Mouse (Mus musculus) layer of hippocampus, adult 11-12 months (tissue): ENCODE data around the gene Skor1.

ENCODE experiments used
- DNase-seq: peaks from one replicate; pipeline ENCODE4 v3.0.0; 2022; ENCODE audit warnings: low spot score

Skor1 gene

GRCm38 (mm10) chr9:63148410-63149371, at the start of gene Skor1:
Gene Skor1 (minus strand): TSS chr9:63148961.
- no peak for DNase-seq

- DNase-seq: peak; percentile 8
Measured at GRCm38 (mm10) chr9:63197252-63197651, 48.5 kb upstream of the Skor1 start.

- DNase-seq: no peak
Measured at GRCm38 (mm10) chr9:63196114-63196682, 47.4 kb upstream of the Skor1 start.

- DNase-seq: no peak
Measured at GRCm38 (mm10) chr9:63195523-63195922, 46.8 kb upstream of the Skor1 start.

GRCm38 (mm10) chr9:63194791-63195190, 46.0 kb upstream of the Skor1 start:
- no peak for DNase-seq

- DNase-seq: no peak
Measured at GRCm38 (mm10) chr9:63192809-63193208, 44.0 kb upstream of the Skor1 start.

- no peak for DNase-seq
Measured at GRCm38 (mm10) chr9:63187310-63187709, 38.5 kb upstream of the Skor1 start.

- DNase-seq: no peak
Measured at GRCm38 (mm10) chr9:63185249-63185648, 36.5 kb upstream of the Skor1 start.

- no peak for DNase-seq
Measured at GRCm38 (mm10) chr9:63183864-63184263, 35.1 kb upstream of the Skor1 start.

- no peak for DNase-seq
Measured at GRCm38 (mm10) chr9:63182306-63182960, 33.7 kb upstream of the Skor1 start.

GRCm38 (mm10) chr9:63181337-63182178, 32.8 kb upstream of the Skor1 start:
- no peak for DNase-seq

GRCm38 (mm10) chr9:63178296-63178695, 29.5 kb upstream of the Skor1 start:
- no peak for DNase-seq

- DNase-seq: no peak
Measured at GRCm38 (mm10) chr9:63174001-63174721, 25.4 kb upstream of the Skor1 start.

- DNase-seq: no peak
Measured at GRCm38 (mm10) chr9:63171951-63172350, 23.2 kb upstream of the Skor1 start.

- no peak for DNase-seq
Measured at GRCm38 (mm10) chr9:63169127-63169526, 20.4 kb upstream of the Skor1 start.

- no peak for DNase-seq
Measured at GRCm38 (mm10) chr9:63165070-63165469, 16.3 kb upstream of the Skor1 start.

GRCm38 (mm10) chr9:63163756-63164155, 15.0 kb upstream of the Skor1 start:
- DNase-seq: no peak

- DNase-seq: no peak
Measured at GRCm38 (mm10) chr9:63151949-63152348, 3.2 kb upstream of the Skor1 start.

GRCm38 (mm10) chr9:63151072-63151870, 2.5 kb upstream of the Skor1 start:
- DNase-seq: no peak

GRCm38 (mm10) chr9:63150086-63150800, 1.5 kb upstream of the Skor1 start:
- no peak for DNase-seq
